Mouse (Mus musculus) intestine, embryonic 15.5 days (tissue): ENCODE results near the gene Nlrp6. TPM values are rescaled to one million over a fixed set of nuclear protein-coding genes. Genes with fewer than 3 reads are reported as not detected.

Source experiments
- ATAC-seq: fragments of 200-750 bp; cut with Nextera tagmentation; 2 replicates; pipeline ENCODE4 v1.8.0; 2017; ENCODE audit warnings: moderate TSS enrichment, moderate library complexity
- H3K27ac ChIP-seq: fragments of 300-500 bp; sonication (generic); 2 replicates; pipeline ENCODE4 v1.5.1; 2015; ENCODE audit warnings: mild to moderate bottlenecking, inconsistent platforms
- H3K27me3 ChIP-seq: fragments of 300-500 bp; sonication (generic); replicated peaks from 2 replicates; pipeline ENCODE4 v1.6.1; 2015; ENCODE audit warnings: inconsistent platforms
- H3K36me3 ChIP-seq: fragments of 300-500 bp; sonication (generic); 2 replicates; pipeline ENCODE4 v1.6.1; 2015; ENCODE audit warnings: inconsistent platforms
- H3K4me1 ChIP-seq: fragments of 300-500 bp; sonication (generic); replicated peaks from 2 replicates; pipeline ENCODE4 v1.6.1; 2015; ENCODE audit warnings: inconsistent platforms
- H3K4me2 ChIP-seq: fragments of 300-500 bp; sonication (generic); replicated peaks from 2 replicates; pipeline ENCODE4 v1.6.1; 2015; ENCODE audit warnings: mild to moderate bottlenecking, inconsistent platforms
- H3K4me3 ChIP-seq: fragments of 300-500 bp; sonication (generic); replicated peaks from 2 replicates; pipeline ENCODE4 v1.5.1; 2015; ENCODE audit warnings: inconsistent platforms
- H3K9ac ChIP-seq: fragments of 300-500 bp; sonication (generic); 2 replicates; pipeline ENCODE4 v1.6.1; 2015; ENCODE audit warnings: inconsistent platforms
- H3K9me3 ChIP-seq: fragments of 300-500 bp; sonication (generic); 2 replicates; pipeline ENCODE4 v1.6.1; 2016; ENCODE audit warnings: inconsistent platforms
- WGBS: fragments of 180-500 bp; shearing (Covaris S2); methylation state at CpG from one replicate; pipeline ENCODE4 v1.1.7; 2015; 5-methylcytosine and 5-hydroxymethylcytosine counted together
- polyA plus RNA-seq: library from polyadenylated mRNA; unstranded; fragments of >200 nt; fragmentation: Nextera tagmentation; extraction: Ambion mirVana; gene quantifications from 2 replicates; pipeline ENCODE4 v1.2.1, GENCODE M21; 2015

Nlrp6 gene
- polyA plus RNA-seq, 1 experiment from 2014 or later = 42.9 TPM

GRCm38 (mm10) chr7:140914031-140914690 lies 6.5 kb upstream of the Nlrp6 start:
- peak; percentile 24 for ATAC-seq
- Histone ChIP-seq H3K4me1 (0 out of 2 replicates have a peak, but pooled peaks cover 2% of the 10 kb centered on the region), H3K27ac (peak overlapping the region; percentile 77), H3K4me3 (no peak overlapping the region), H3K9me3 (no peaks in the 10 kb centered on the region), H3K27me3 (no peaks in the 10 kb centered on the region), H3K9ac (no peak overlapping the region), H3K36me3 (no peaks in the 10 kb centered on the region), H3K4me2 (no peak overlapping the region)
- WGBS = 81% methylated on average over 8 of the region's 8 CpGs

DNA sequence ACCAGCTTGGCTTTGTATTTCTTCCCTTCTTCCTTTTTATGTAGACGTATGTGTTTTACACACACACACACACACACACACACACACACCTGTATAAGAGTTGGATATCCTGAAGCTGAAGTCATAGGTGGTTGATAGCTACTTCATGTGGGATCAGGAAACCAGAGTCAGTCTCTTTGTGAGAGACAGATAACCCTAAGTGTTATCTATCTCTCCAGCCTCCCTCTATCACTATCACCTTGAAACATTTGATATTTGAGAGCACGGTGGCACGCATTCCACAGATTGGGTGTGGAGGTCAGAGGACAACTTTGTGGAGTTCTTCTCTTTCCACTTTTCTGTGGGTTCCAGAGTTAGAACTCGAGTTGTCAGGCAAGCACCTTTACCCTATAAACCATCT lies 791 bp upstream of the Nlrp6 start:
- H3K27me3 ChIP-seq = peaks cover 40% of the 10 kb centered on the region
- H3K9me3 ChIP-seq = no peaks in the 10 kb centered on the region
- no peak overlapping the region for H3K9ac ChIP-seq
- no peaks in the 10 kb centered on the region for H3K36me3 ChIP-seq
- peaks cover 14% of the 10 kb centered on the region for H3K4me1 ChIP-seq
- WGBS = 43% methylated on average over 4 of the region's 4 CpGs
- peak; percentile 50 for ATAC-seq
- H3K4me3 ChIP-seq = no peak overlapping the region
- peak overlapping the region; percentile 69 for H3K27ac ChIP-seq
- H3K4me2 ChIP-seq = peak overlapping the region; percentile 12; the same call in 1 of the 2 replicates

DNA sequence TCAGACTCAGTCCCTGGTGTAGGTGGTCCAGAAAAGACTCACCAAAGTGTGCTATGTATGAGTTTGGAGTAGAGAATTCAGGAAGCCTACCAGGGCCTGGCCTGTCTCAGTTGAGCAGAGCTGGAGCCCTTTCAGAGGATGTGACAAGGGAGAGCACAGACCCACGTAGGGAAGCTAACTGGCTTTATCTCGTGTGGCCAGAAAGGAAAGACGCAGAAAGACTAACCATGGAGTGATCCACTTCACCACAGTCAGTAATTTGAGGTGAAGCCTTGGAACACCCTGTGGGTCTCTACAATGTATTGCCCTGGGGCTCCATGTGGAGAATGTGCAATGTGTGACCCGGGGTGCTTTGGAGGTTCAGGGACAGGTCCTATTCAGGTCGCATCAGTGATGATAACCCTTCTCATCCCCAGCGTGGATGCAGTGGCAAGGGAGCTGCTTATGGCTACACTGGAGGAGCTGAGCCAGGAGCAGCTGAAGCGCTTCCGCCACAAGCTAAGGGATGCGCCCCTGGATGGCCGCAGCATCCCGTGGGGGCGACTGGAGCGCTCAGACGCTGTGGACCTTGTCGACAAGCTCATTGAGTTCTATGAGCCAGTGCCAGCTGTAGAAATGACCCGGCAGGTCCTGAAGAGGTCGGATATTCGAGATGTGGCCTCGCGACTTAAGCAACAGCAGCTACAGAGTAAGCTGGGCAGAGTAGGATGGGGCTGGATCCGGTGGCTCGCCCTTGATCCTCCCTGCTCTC lies 698 bp downstream of the Nlrp6 start:
- peak overlapping the region; percentile 39 for H3K4me3 ChIP-seq
- H3K4me1 ChIP-seq = peaks cover 14% of the 10 kb centered on the region
- H3K4me2 ChIP-seq = peak overlapping the region; percentile 86
- H3K27ac ChIP-seq = peak overlapping the region; percentile 49; the same call in 1 of the 2 replicates
- no peaks in the 10 kb centered on the region for H3K9me3 ChIP-seq
- peaks cover 40% of the 10 kb centered on the region for H3K27me3 ChIP-seq
- H3K36me3 ChIP-seq = no peaks in the 10 kb centered on the region
- H3K9ac ChIP-seq = peak overlapping the region; percentile 35
- 34% methylated on average over 22 of the region's 22 CpGs for WGBS
- no peak for ATAC-seq

DNA sequence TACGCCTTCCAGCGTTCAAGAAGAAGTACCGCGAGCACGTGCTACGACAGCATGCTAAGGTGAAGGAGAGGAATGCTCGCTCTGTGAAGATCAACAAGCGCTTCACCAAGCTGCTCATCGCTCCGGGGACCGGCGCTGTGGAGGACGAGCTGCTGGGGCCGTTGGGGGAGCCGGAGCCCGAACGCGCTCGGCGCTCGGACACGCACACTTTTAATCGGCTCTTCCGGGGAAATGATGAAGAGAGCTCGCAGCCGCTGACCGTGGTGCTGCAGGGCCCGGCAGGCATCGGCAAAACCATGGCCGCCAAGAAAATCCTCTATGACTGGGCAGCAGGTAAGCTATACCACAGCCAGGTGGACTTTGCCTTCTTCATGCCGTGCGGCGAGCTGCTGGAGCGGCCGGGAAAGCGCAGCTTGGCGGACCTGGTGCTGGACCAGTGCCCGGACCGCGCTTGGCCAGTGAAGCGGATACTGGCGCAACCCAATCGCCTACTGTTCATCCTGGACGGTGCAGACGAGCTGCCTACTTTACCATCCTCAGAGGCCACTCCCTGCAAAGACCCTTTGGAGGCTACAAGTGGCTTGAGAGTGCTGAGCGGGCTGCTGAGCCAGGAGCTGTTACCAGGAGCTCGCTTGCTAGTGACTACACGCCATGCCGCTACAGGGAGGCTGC lies 1.8 kb downstream of the Nlrp6 start:
- H3K4me1 ChIP-seq = peaks cover 14% of the 10 kb centered on the region
- H3K9ac ChIP-seq = peak overlapping the region; percentile 35
- H3K27me3 ChIP-seq = peaks cover 40% of the 10 kb centered on the region
- no peaks in the 10 kb centered on the region for H3K9me3 ChIP-seq
- H3K27ac ChIP-seq = peak overlapping the region; percentile 4
- peak; percentile 39 for ATAC-seq
- WGBS = under 1% methylated on average over 49 of the region's 49 CpGs
- peak overlapping the region; percentile 39 for H3K4me3 ChIP-seq
- peak overlapping the region; percentile 86 for H3K4me2 ChIP-seq
- peaks cover under 1% of the 10 kb centered on the region; the same call in 1 of the 2 replicates for H3K36me3 ChIP-seq

DNA sequence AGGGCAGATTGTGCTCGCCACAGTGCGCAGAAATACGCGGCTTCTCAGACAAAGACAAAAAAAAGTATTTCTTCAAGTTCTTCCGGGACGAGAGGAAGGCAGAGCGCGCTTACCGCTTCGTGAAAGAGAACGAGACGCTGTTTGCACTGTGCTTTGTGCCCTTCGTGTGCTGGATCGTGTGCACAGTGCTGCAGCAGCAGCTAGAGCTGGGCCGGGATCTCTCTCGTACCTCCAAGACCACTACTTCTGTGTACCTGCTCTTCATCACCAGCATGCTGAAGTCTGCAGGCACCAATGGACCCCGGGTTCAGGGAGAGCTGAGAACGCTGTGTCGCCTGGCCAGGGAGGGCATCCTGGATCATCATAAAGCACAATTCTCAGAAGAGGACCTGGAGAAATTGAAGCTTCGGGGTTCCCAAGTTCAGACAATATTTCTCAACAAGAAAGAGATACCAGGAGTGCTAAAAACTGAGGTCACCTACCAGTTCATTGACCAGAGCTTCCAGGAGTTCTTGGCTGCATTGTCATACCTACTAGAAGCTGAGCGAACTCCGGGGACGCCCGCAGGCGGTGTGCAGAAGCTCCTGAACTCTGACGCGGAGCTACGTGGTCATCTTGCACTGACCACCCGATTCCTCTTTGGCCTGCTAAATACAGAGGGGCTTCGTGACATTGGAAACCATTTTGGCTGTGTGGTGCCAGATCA lies 2.5 kb downstream of the Nlrp6 start:
- H3K4me3 ChIP-seq = peak overlapping the region; percentile 39
- peaks cover 40% of the 10 kb centered on the region for H3K27me3 ChIP-seq
- no peak for ATAC-seq
- peaks cover 5% of the 10 kb centered on the region; the same call in 1 of the 2 replicates for H3K36me3 ChIP-seq
- H3K4me2 ChIP-seq = peak overlapping the region; percentile 86
- peaks cover 14% of the 10 kb centered on the region for H3K4me1 ChIP-seq
- H3K9me3 ChIP-seq = no peaks in the 10 kb centered on the region
- peak overlapping the region; percentile 4 for H3K27ac ChIP-seq
- peak overlapping the region; percentile 35 for H3K9ac ChIP-seq
- 22% methylated on average over 30 of the region's 30 CpGs for WGBS

DNA sequence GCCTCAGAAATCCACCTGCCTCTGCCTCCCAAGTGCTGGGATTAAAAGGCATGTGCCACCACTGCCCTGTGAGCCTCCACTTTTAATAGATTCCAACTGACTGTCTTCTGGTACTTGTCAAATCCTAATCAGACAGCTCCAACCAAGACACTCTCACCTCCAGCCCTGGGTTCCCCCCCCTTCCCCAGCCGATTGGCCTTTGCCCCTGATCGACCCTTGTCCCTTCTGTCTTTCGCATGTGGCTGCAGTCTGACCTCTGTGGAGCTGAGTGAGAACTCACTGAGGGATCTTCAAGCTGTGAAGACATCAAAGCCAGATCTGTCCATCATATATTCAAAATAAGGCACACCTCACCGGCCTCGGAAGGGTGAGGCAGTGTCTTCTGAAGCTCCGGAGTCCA lies 6.5 kb downstream of the Nlrp6 start:
- peaks cover 13% of the 10 kb centered on the region for H3K36me3 ChIP-seq
- no peak overlapping the region for H3K4me3 ChIP-seq
- no peaks in the 10 kb centered on the region; the same call in 1 of the 2 replicates for H3K9me3 ChIP-seq
- no peak for ATAC-seq
- 86% methylated on average over 6 of the region's 6 CpGs for WGBS
- H3K4me1 ChIP-seq = peaks cover 11% of the 10 kb centered on the region
- no peak overlapping the region for H3K27ac ChIP-seq
- peaks cover 23% of the 10 kb centered on the region for H3K27me3 ChIP-seq
- H3K4me2 ChIP-seq = no peak overlapping the region
- H3K9ac ChIP-seq = no peak overlapping the region

- ATAC-seq = no peak
- H3K36me3 ChIP-seq = no peaks in the 10 kb centered on the region
- no peak overlapping the region for H3K4me3 ChIP-seq
- no peak overlapping the region for H3K4me2 ChIP-seq
- H3K4me1 ChIP-seq = peaks cover 30% of the 10 kb centered on the region
- H3K9me3 ChIP-seq = no peaks in the 10 kb centered on the region
- H3K9ac ChIP-seq = no peak overlapping the region
- H3K27ac ChIP-seq = no peak overlapping the region
- WGBS = 46% methylated on average over 3 of the region's 3 CpGs
- no peaks in the 10 kb centered on the region for H3K27me3 ChIP-seq
Measured at GRCm38 (mm10) chr7:140938436-140938835, 17.7 kb downstream of the Nlrp6 start.

GRCm38 (mm10) chr7:140938896-140939295 lies 18.2 kb downstream of the Nlrp6 start:
- H3K36me3 ChIP-seq = no peaks in the 10 kb centered on the region
- H3K27ac ChIP-seq = peak overlapping the region; percentile 42; the same call in 1 of the 2 replicates
- H3K4me3 ChIP-seq = no peak overlapping the region
- no peak overlapping the region for H3K4me2 ChIP-seq
- H3K9me3 ChIP-seq = no peaks in the 10 kb centered on the region
- H3K27me3 ChIP-seq = no peaks in the 10 kb centered on the region
- 43% methylated on average over 2 of the region's 2 CpGs for WGBS
- H3K4me1 ChIP-seq = peaks cover 33% of the 10 kb centered on the region
- ATAC-seq = no peak
- H3K9ac ChIP-seq = no peak overlapping the region

DNA sequence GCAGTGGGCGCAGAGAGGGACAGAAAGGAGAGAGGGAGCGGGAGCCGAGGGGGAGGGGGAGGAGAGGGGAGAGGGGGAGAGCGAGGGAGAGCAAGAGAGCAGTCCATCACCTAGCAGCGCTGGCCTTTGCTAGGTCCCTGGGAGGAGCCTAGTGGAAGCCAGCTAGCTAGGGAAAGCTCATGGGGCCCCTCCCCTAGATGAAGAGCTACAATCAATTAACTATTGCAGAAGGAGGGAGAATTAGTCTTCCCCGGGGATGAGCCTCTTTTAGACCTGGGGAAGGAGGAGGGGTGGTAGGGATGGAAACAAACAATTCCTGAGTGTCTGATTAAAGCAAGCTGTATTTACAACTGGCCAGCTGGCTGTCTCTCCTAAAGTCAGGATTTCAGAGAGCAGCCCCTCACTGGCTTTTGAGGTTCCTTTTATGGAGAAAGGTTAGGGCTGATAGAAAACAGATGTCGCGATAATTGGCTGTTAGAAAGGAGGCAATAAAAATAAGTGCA lies 19.0 kb downstream of the Nlrp6 start:
- Histone ChIP-seq H3K4me2 (peak overlapping the region; percentile 41), H3K27me3 (no peaks in the 10 kb centered on the region), H3K27ac (peak overlapping the region; percentile 42), H3K9ac (0 out of 2 replicates have a peak overlapping the region, but pooled peaks have one; percentile 6), H3K4me1 (peaks cover 32% of the 10 kb centered on the region), H3K4me3 (no peak overlapping the region), H3K36me3 (no peaks in the 10 kb centered on the region), H3K9me3 (no peaks in the 10 kb centered on the region)
- 15% methylated on average over 8 of the region's 8 CpGs for WGBS
- ATAC-seq = peak; percentile 62

DNA sequence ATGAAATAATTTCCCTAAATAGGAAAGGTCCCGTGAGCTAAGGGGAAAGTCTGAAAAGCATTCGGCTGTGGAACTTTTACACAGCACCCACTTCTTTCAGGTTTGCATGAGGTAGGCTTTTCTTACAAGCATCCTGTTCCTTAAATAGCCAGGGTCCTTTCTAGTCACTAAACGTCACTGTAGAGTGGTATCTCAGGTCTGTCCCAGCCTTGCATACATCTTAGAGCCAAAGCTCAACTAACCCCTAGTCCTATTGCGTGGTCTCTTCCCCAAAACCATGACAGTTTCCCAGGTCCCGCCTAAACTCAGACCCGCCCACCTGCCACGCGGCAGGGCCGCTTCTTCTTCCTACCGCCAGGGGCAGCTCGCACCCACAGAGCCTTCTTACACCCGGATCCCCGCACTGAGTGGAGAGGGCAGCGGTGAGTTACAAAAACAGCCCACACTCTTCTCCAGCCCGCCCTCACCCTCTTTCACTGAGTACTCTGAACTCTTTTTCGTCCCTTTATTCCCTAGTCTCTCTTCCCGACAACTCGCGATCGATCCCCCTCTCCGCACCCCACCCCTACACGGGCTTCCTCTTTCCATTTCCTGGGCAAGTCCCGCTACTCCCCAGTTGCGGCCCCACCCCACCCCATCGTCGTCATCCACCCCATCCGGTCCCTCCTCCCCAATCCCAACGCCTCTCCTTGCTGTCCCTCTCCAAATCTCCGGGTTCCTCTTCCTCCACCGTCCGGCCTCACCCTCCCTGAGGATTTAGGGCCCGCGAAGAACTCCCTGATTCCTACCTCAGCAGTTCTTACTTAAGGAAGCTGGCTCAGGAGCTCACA lies 20.7 kb downstream of the Nlrp6 start, which contains the start of gene Pgghg:
TSS of gene Pgghg (plus strand) at position 170 of the 830 bp plus-strand sequence.
- H3K27ac ChIP-seq = peak within 1 kb of the TSS; percentile 84
- no peaks in the 10 kb centered on the region for H3K9me3 ChIP-seq
- 2% methylated on average over 33 of the region's 33 CpGs for WGBS
- peak within 1 kb of the TSS; percentile 66 for H3K4me2 ChIP-seq
- peak within 1 kb of the TSS; percentile 54 for H3K4me3 ChIP-seq
- H3K27me3 ChIP-seq = no peaks in the 10 kb centered on the region
- H3K4me1 ChIP-seq = peaks cover 32% of the 10 kb centered on the region
- peaks cover 15% of the 10 kb centered on the region for H3K36me3 ChIP-seq
- peak; percentile 89 for ATAC-seq
- H3K9ac ChIP-seq = peak within 1 kb of the TSS; percentile 70

DNA sequence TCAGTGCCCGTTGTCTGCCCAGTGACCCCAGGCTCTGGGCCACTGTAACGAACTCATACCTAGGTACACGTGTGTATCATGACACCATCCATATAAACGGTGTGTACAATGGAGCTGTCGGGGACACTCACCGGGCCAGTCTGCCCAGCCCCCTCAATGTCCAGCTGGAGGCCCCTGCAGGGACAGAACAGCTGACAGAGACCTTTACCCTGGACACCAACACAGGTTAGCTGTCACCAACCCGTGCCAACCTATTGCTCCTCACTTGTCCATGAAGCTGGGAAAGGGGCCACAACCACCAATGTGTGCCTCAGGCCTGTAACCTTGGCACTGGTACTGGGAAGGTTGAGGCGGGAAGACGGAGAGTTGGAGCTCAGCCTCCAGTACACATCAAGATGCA lies 21.6 kb downstream of the Nlrp6 start:
- Histone ChIP-seq H3K4me1 (peaks cover 32% of the 10 kb centered on the region), H3K4me2 (peak overlapping the region; percentile 66), H3K9me3 (no peaks in the 10 kb centered on the region), H3K27ac (peak overlapping the region; percentile 84), H3K4me3 (peak overlapping the region; percentile 54), H3K27me3 (no peaks in the 10 kb centered on the region), H3K9ac (peak overlapping the region; percentile 70), H3K36me3 (peaks cover 20% of the 10 kb centered on the region)
- no peak for ATAC-seq
- WGBS = 42% methylated on average over 9 of the region's 9 CpGs
